In the genomic region with DNA sequence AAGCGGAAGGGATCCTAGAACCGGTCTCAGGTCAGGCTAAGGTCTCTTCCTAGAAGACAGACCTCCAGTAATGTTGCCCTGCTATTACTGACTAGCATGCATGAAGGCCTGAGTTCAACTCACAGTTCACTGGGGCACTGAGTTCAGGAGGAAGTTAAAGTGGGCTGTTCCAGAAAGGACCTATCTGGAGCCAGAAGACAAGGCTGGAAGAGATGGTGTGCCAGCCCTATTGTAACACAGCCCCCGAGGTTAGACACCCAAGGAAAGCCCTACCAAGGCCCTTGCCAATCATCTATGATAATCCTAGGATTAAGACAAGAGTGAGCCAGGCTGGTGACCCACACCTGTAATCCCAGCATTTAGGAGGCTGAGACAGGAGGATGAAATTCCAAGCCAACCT, we compare ENCODE assay signal across 8 mouse cellular contexts. TPM values are rescaled to one million over a fixed set of nuclear protein-coding genes. Genes with fewer than 3 reads are reported as not detected.
DNase-seq lines count a peak whose midpoint lies in the region; ATAC-seq and TF ChIP-seq lines count a peak whose summit lies in the region.

No protein-coding gene starts in this region.

- no peak overlapping the region for H3K27ac ChIP-seq in kidney, embryonic 14.5 days (ENCODE audit: low read depth, low read length)
- H3K27ac ChIP-seq in bone marrow macrophage, adult 2 months (ENCODE audit: insufficient read depth, low read depth, low read length) = peak overlapping the region; percentile 49
- peak overlapping the region; percentile 55 for H3K27ac ChIP-seq in heart, embryonic 16.5 days (ENCODE audit: low read length)
- H3K27ac ChIP-seq in liver, postnatal 0 days (ENCODE audit: low read depth) = peak overlapping the region; percentile 60

- H3K4me2 ChIP-seq in kidney, embryonic 14.5 days (replicated peaks; ENCODE audit: low read depth, low read length) = peak overlapping the region; percentile 97
- H3K4me2 ChIP-seq in heart, embryonic 16.5 days (ENCODE audit: low read depth, low read length) = peak overlapping the region; percentile 93
- H3K4me2 ChIP-seq in liver, postnatal 0 days (ENCODE audit: low read depth, low read length) = peak overlapping the region; percentile 68

- peak overlapping the region; percentile 58 for H3K4me3 ChIP-seq in kidney, embryonic 14.5 days (ENCODE audit: low read length)
- H3K4me3 ChIP-seq in bone marrow macrophage, adult 2 months (ENCODE audit: insufficient read depth, low read length) = peak overlapping the region; percentile 82
- peak overlapping the region; percentile 71 for H3K4me3 ChIP-seq in heart, embryonic 16.5 days (ENCODE audit: low read length)
- peak overlapping the region; percentile 52 for H3K4me3 ChIP-seq in liver, postnatal 0 days (ENCODE audit: low read depth, low read length)

- 0 out of 2 replicates have a peak, but pooled peaks cover 9% of the 10 kb centered on the region for H3K4me1 ChIP-seq in kidney, embryonic 14.5 days (ENCODE audit: control insufficient read depth, insufficient read depth, low read length)
- H3K4me1 ChIP-seq in bone marrow macrophage, adult 2 months (ENCODE audit: control insufficient read depth, insufficient read depth, low read length) = peaks cover 43% of the 10 kb centered on the region
- H3K4me1 ChIP-seq in heart, embryonic 16.5 days (ENCODE audit: control insufficient read depth, insufficient read depth, low read length) = peaks cover 10% of the 10 kb centered on the region
- 0 out of 2 replicates have a peak, but pooled peaks cover 4% of the 10 kb centered on the region for H3K4me1 ChIP-seq in liver, postnatal 0 days (ENCODE audit: insufficient read depth)

- ATAC-seq in kidney, embryonic 14.5 days (ENCODE audit: low FRiP score, low TSS enrichment) = no peak
- no peak for ATAC-seq in heart, embryonic 16.5 days (replicated peaks; ENCODE audit: extremely low read depth, insufficient read depth, low FRiP score)
- peak; percentile 25; the same call in 1 of the 2 replicates for ATAC-seq in liver, postnatal 0 days

- TF ChIP-seq CTCF in bone marrow macrophage, adult 2 months (IDR thresholded peaks at IDR 0.05; ENCODE audit: low read depth, low read length) = no peak
- TF ChIP-seq CTCF in liver, postnatal 0 days (IDR thresholded peaks at IDR 0.05; ENCODE audit: low read depth) = no peak

- no peak for TF ChIP-seq EP300 in liver, postnatal 0 days (IDR thresholded peaks at IDR 0.05; ENCODE audit: low read depth)

- peak overlapping the region; percentile 66 for H3K9ac ChIP-seq in kidney, embryonic 14.5 days (ENCODE audit: low read depth, low read length)
- H3K9ac ChIP-seq in heart, embryonic 16.5 days (ENCODE audit: low read length) = peak overlapping the region; percentile 77
- peak overlapping the region; percentile 62 for H3K9ac ChIP-seq in liver, postnatal 0 days (replicated peaks)

- H3K9me3 ChIP-seq in kidney, embryonic 14.5 days (ENCODE audit: control insufficient read depth, low read length) = no peaks in the 10 kb centered on the region
- H3K9me3 ChIP-seq in heart, embryonic 16.5 days (replicated peaks; ENCODE audit: control insufficient read depth, low read length) = no peaks in the 10 kb centered on the region
- H3K9me3 ChIP-seq in liver, postnatal 0 days (ENCODE audit: low read length) = no peaks in the 10 kb centered on the region

- 57% methylated on average over 3 of the region's 3 CpGs for WGBS in kidney, embryonic 14.5 days
- WGBS in heart, embryonic 16.5 days = 44% methylated on average over 3 of the region's 3 CpGs
- WGBS in liver, postnatal 0 days (ENCODE audit: insufficient replicate concordance) = 56% methylated on average over 3 of the region's 3 CpGs

- DNase-seq in kidney, postnatal 4 days = no peak
- no peak for DNase-seq in liver, postnatal 0 days
- no peak for DNase-seq in spleen, adult 12 weeks (ENCODE audit: low spot score)
- no peak for DNase-seq in frontal cortex, postnatal 10 days (ENCODE audit: low spot score in 2 of 2)
- DNase-seq in retina, embryonic 14.5 days (ENCODE audit: low spot score) = no peak

- no peak for TF ChIP-seq POLR2A in bone marrow macrophage, adult 2 months (IDR thresholded peaks at IDR 0.05; ENCODE audit: borderline replicate concordance, low read depth, low read length)

- H3K27me3 ChIP-seq in kidney, embryonic 14.5 days (ENCODE audit: control insufficient read depth, insufficient read depth, low read length) = peaks cover 19% of the 10 kb centered on the region
- H3K27me3 ChIP-seq in heart, embryonic 16.5 days (ENCODE audit: control insufficient read depth, insufficient read depth, low read length) = 0 out of 2 replicates have a peak, but pooled peaks cover 6% of the 10 kb centered on the region
- peaks cover 18% of the 10 kb centered on the region for H3K27me3 ChIP-seq in liver, postnatal 0 days (ENCODE audit: insufficient read depth, low read length)

- H3K36me3 ChIP-seq in kidney, embryonic 14.5 days (ENCODE audit: control insufficient read depth, insufficient read depth, low read length) = no peaks in the 10 kb centered on the region
- H3K36me3 ChIP-seq in heart, embryonic 16.5 days (ENCODE audit: control insufficient read depth, insufficient read depth) = no peaks in the 10 kb centered on the region
- no peaks in the 10 kb centered on the region for H3K36me3 ChIP-seq in liver, postnatal 0 days (replicated peaks; ENCODE audit: insufficient read depth, low read length)

RNA-seq across cellular contexts. Expression of a gene that starts 0.8 kb away (rescaled TPM):
- 0.62 and 1.0 TPM in 2 replicates for polyA plus RNA-seq in kidney, embryonic 14.5 days (2014; fragmentation: Nextera tagmentation; extraction: Ambion mirVana)
- polyA plus RNA-seq in bone marrow macrophage, adult 2 months (2012; ENCODE audit: insufficient read depth, insufficient read length, missing spikeins) = 32.3 and 39.1 TPM in 2 replicates
- polyA plus RNA-seq in heart, embryonic 16.5 days (2015; fragmentation: Nextera tagmentation; extraction: Ambion mirVana) = 2.1 TPM in 2 replicates
- polyA plus RNA-seq in liver, postnatal 0 days (2015; fragmentation: Nextera tagmentation; extraction: Ambion mirVana) = 0.90 and 1.4 TPM in 2 replicates

RNA-seq across cellular contexts. Expression of a gene that starts 6.6 kb away (rescaled TPM):
- polyA plus RNA-seq in kidney, embryonic 14.5 days (2014; fragmentation: Nextera tagmentation; extraction: Ambion mirVana) = 120 and 132 TPM in 2 replicates
- 29.7 and 33.8 TPM in 2 replicates for polyA plus RNA-seq in bone marrow macrophage, adult 2 months (2012; ENCODE audit: insufficient read depth, insufficient read length, missing spikeins)
- polyA plus RNA-seq in heart, embryonic 16.5 days (2015; fragmentation: Nextera tagmentation; extraction: Ambion mirVana) = 116 and 125 TPM in 2 replicates
- 45.0 and 46.8 TPM in 2 replicates for polyA plus RNA-seq in liver, postnatal 0 days (2015; fragmentation: Nextera tagmentation; extraction: Ambion mirVana)

RNA-seq across cellular contexts. Expression of a gene that starts 16.7 kb away (rescaled TPM):
- 5.2 and 8.3 TPM in 2 replicates for polyA plus RNA-seq in kidney, embryonic 14.5 days (2014; fragmentation: Nextera tagmentation; extraction: Ambion mirVana)
- polyA plus RNA-seq in bone marrow macrophage, adult 2 months (2012; ENCODE audit: insufficient read depth, insufficient read length, missing spikeins) = 1.9 TPM in 1 of 2 replicates, not detected in the other
- polyA plus RNA-seq in heart, embryonic 16.5 days (2015; fragmentation: Nextera tagmentation; extraction: Ambion mirVana) = 7.6 and 10.3 TPM in 2 replicates
- 1.9 and 3.3 TPM in 2 replicates for polyA plus RNA-seq in liver, postnatal 0 days (2015; fragmentation: Nextera tagmentation; extraction: Ambion mirVana)

RNA-seq across cellular contexts. Expression of a gene that starts 17.7 kb away (rescaled TPM):
- 0.61 and 0.97 TPM in 2 replicates for polyA plus RNA-seq in kidney, embryonic 14.5 days (2014; fragmentation: Nextera tagmentation; extraction: Ambion mirVana)
- polyA plus RNA-seq in bone marrow macrophage, adult 2 months (2012; ENCODE audit: insufficient read depth, insufficient read length, missing spikeins) = 4.0 and 4.5 TPM in 2 replicates
- 0.09 and 0.45 TPM in 2 replicates for polyA plus RNA-seq in heart, embryonic 16.5 days (2015; fragmentation: Nextera tagmentation; extraction: Ambion mirVana)
- polyA plus RNA-seq in liver, postnatal 0 days (2015; fragmentation: Nextera tagmentation; extraction: Ambion mirVana) = 0.09 and 0.17 TPM in 2 replicates

RNA-seq across cellular contexts. Expression of a gene that starts 50.2 kb away (rescaled TPM):
- 198 and 239 TPM in 2 replicates for polyA plus RNA-seq in kidney, embryonic 14.5 days (2014; fragmentation: Nextera tagmentation; extraction: Ambion mirVana)
- polyA plus RNA-seq in bone marrow macrophage, adult 2 months (2012; ENCODE audit: insufficient read depth, insufficient read length, missing spikeins) = 0.91 TPM in 1 of 2 replicates, not detected in the other
- 114 and 116 TPM in 2 replicates for polyA plus RNA-seq in heart, embryonic 16.5 days (2015; fragmentation: Nextera tagmentation; extraction: Ambion mirVana)
- polyA plus RNA-seq in liver, postnatal 0 days (2015; fragmentation: Nextera tagmentation; extraction: Ambion mirVana) = 84.8 and 94.7 TPM in 2 replicates

Comparison
In these comparisons a context has a peak if more than half of its experiments do, and no peak if none do; other contexts are left out.
1. RNA of a gene that starts 0.8 kb away (polyA plus RNA-seq): 32.3 to 39.1 TPM in bone marrow macrophage, adult 2 months; 2.1 TPM in heart, embryonic 16.5 days, 0.90 to 1.4 TPM in liver, postnatal 0 days and 0.62 to 1.0 TPM in kidney, embryonic 14.5 days; every median in the first group is over 10 times any median in the second.
2. Peak in every context shown above with its lines, with median percentiles within 50 percentile points of each other: H3K4me2 ChIP-seq, H3K4me3 ChIP-seq and H3K9ac ChIP-seq.